Mouse (Mus musculus) MEL (cell line): ENCODE results near the gene Gm20388. TPM values are rescaled to one million over a fixed set of nuclear protein-coding genes. Genes with fewer than 3 reads are reported as not detected.

ENCODE experiments used
- DNase-seq: peaks from one replicate; pipeline ENCODE4 v3.0.0; 2011; ENCODE audit warnings: low read depth, low spot score
- H3K27ac ChIP-seq: 2 replicates; pipeline ENCODE4 v1.5.1; 2012; ENCODE audit warnings: low read depth, mild to moderate bottlenecking, control low read depth, low read length, moderate library complexity; ENCODE audit not compliant: control insufficient read depth
- H3K27me3 ChIP-seq, 2 experiments: fragments of 150-350 bp in 1 of 2; sonication (generic) in 1 of 2; 2 replicates each; pipeline ENCODE4 v1.6.1; 2012; ENCODE audit warnings: low read length in 2 of 2, mild to moderate bottlenecking in 2 of 2, improper control_type of control experiment in 1 of 2, moderate library complexity in 1 of 2; ENCODE audit not compliant: insufficient read depth in 2 of 2, control insufficient read depth in 1 of 2
- H3K36me3 ChIP-seq, 2 experiments: 2 replicates each; pipeline ENCODE4 v1.6.1; 2012 to 2014; ENCODE audit warnings: low read length in 2 of 2, improper control_type of control experiment in 1 of 2, inconsistent platforms in 1 of 2, mild to moderate bottlenecking in 1 of 2; ENCODE audit not compliant: insufficient read depth in 2 of 2, control insufficient read depth in 1 of 2
- H3K4me1 ChIP-seq, 2 experiments: fragments of 150-350 bp in 1 of 2; sonication (generic) in 1 of 2; 2 replicates each; pipeline ENCODE4 v1.6.1; 2012; ENCODE audit warnings: low read length in 2 of 2, improper control_type of control experiment in 1 of 2, mild to moderate bottlenecking in 1 of 2; ENCODE audit not compliant: insufficient read depth in 2 of 2, control insufficient read depth in 1 of 2
- H3K4me3 ChIP-seq, 2 experiments: fragments of 150-350 bp in 1 of 2; sonication (generic) in 1 of 2; 2 replicates each; pipeline ENCODE4 v1.5.1; 2012; ENCODE audit warnings: low read depth in 2 of 2, low read length in 2 of 2, mild to moderate bottlenecking in 2 of 2, moderate library complexity in 2 of 2, control low read depth in 1 of 2, improper control_type of control experiment in 1 of 2; ENCODE audit not compliant: control insufficient read depth in 1 of 2, insufficient read depth in 1 of 2
- H3K79me2 ChIP-seq: 2 replicates; pipeline ENCODE4 v1.6.1; 2012; ENCODE audit warnings: mild to moderate bottlenecking, low read length, moderate library complexity; ENCODE audit not compliant: control insufficient read depth, poor library complexity, insufficient read depth
- H3K9ac ChIP-seq: 2 replicates; pipeline ENCODE4 v1.6.1; 2012; ENCODE audit warnings: low read depth, mild to moderate bottlenecking, control low read depth, low read length, moderate library complexity; ENCODE audit not compliant: control insufficient read depth, poor library complexity, severe bottlenecking
- H3K9me3 ChIP-seq: fragments of 150-350 bp; sonication (generic); replicated peaks from 2 replicates; pipeline ENCODE4 v1.6.1; 2012; ENCODE audit warnings: mild to moderate bottlenecking, low read length, improper control_type of control experiment, moderate library complexity; ENCODE audit not compliant: insufficient read depth
- CHD1 ChIP-seq: IDR thresholded peaks from 2 replicates; pipeline ENCODE4 v1.6.1; 2012; ENCODE audit warnings: low read depth, mild to moderate bottlenecking, inconsistent platforms, low read length, improper control_type of control experiment
- EP300 ChIP-seq, 2 experiments: IDR thresholded peaks; 2 replicates each; pipeline ENCODE4 v1.6.1; 2011; ENCODE audit warnings: improper control_type of control experiment in 2 of 2, low read length in 2 of 2, low read depth in 1 of 2, mild to moderate bottlenecking in 1 of 2
- GABPA ChIP-seq: IDR thresholded peaks from 2 replicates; pipeline ENCODE4 v1.6.1; 2012; ENCODE audit warnings: low read depth, mild to moderate bottlenecking, inconsistent platforms, low read length, improper control_type of control experiment, moderate library complexity
- JUND ChIP-seq: IDR thresholded peaks from 2 replicates; pipeline ENCODE4 v1.6.1; 2011; ENCODE audit warnings: low read depth, mild to moderate bottlenecking, improper control_type of control experiment, low read length
- MEF2A ChIP-seq: IDR thresholded peaks from 2 replicates; pipeline ENCODE4 v1.6.1; 2014; ENCODE audit warnings: low read depth, mild to moderate bottlenecking, inconsistent platforms, low read length, improper control_type of control experiment; ENCODE audit not compliant: poor library complexity, insufficient replicate concordance, severe bottlenecking; ENCODE audit errors: extremely low read depth
- MXI1 ChIP-seq: IDR thresholded peaks from 2 replicates; pipeline ENCODE4 v1.6.1; 2011; ENCODE audit warnings: mild to moderate bottlenecking, low read depth, low read length, improper control_type of control experiment
- NRF1 ChIP-seq: IDR thresholded peaks from 2 replicates; pipeline ENCODE4 v1.6.1; 2014; ENCODE audit warnings: low read depth, mild to moderate bottlenecking, inconsistent platforms, low read length, improper control_type of control experiment, moderate library complexity; ENCODE audit not compliant: poor library complexity, insufficient read depth, severe bottlenecking
- TAL1 ChIP-seq: IDR thresholded peaks from 2 replicates; pipeline ENCODE4 v1.6.1; 2012; ENCODE audit warnings: mild to moderate bottlenecking, inconsistent platforms, low read length, moderate library complexity, mixed read lengths
- TCF12 ChIP-seq: IDR thresholded peaks from 2 replicates; pipeline ENCODE4 v1.6.1; 2014; ENCODE audit warnings: low read depth, mild to moderate bottlenecking, inconsistent platforms, low read length, improper control_type of control experiment, moderate library complexity
- USF1 ChIP-seq: IDR thresholded peaks from 2 replicates; pipeline ENCODE4 v1.6.1; 2014; ENCODE audit warnings: low read depth, mild to moderate bottlenecking, inconsistent platforms, low read length, improper control_type of control experiment, moderate library complexity
- USF2 ChIP-seq, 2 experiments: IDR thresholded peaks; 2 replicates each; pipeline ENCODE4 v1.6.1; 2011 to 2012; ENCODE audit warnings: improper control_type of control experiment in 2 of 2, low read length in 2 of 2, borderline replicate concordance in 1 of 2, inconsistent platforms in 1 of 2, low read depth in 1 of 2, mild to moderate bottlenecking in 1 of 2; ENCODE audit not compliant: insufficient read depth in 1 of 2
- ZC3H11A ChIP-seq: IDR thresholded peaks from 2 replicates; pipeline ENCODE4 v1.6.1; 2012; ENCODE audit warnings: low read depth, mild to moderate bottlenecking, inconsistent platforms, low read length, improper control_type of control experiment
- polyA plus RNA-seq, 2 experiments: library from polyadenylated mRNA; stranded (reverse) in 1 of 2; unstranded in 1 of 2; fragments of >175 nt in 1 of 2; fragments of >200 nt in 1 of 2; gene quantifications; 2 replicates each; pipeline versions ENCODE4 v1.2.1 to v1.2.4; 2012; ENCODE audit warnings: low replicate concordance in 2 of 2, low read depth in 1 of 2; ENCODE audit not compliant: insufficient read length in 2 of 2, insufficient read depth in 1 of 2, missing spikeins in 1 of 2
- total RNA-seq: library from RNA; depleted of rRNA; stranded (reverse); fragments of 300-350 nt; gene quantifications from 2 replicates; pipeline ENCODE4 v1.2.3, GENCODE M21; 2012

Gene Gm20388
- total and polyA plus RNA-seq, 3 experiments = 11.1 to 17.8 TPM; not detected in 1

GRCm38 (mm10) chr8:120940287-120940686, 1029.6 kb downstream of the Gm20388 start:
- H3K79me2 ChIP-seq = no peaks in the 10 kb centered on the region
- TF ChIP-seq NRF1 (no peak), JUND (no peak), MEF2A (no peak), TAL1 (no peak)
- H3K9ac ChIP-seq = no peak overlapping the region
- H3K4me3 ChIP-seq = no peak overlapping the region
- no peaks in the 10 kb centered on the region for H3K27me3 ChIP-seq
- no peaks in the 10 kb centered on the region for H3K4me1 ChIP-seq
- DNase-seq = no peak
- no peak overlapping the region for H3K27ac ChIP-seq
- no peaks in the 10 kb centered on the region for H3K36me3 ChIP-seq
- no peaks in the 10 kb centered on the region for H3K9me3 ChIP-seq

- Histone ChIP-seq H3K79me2 (no peaks in the 10 kb centered on the region), H3K9ac (no peak overlapping the region), H3K4me3 (no peak overlapping the region), H3K27ac (no peak overlapping the region), H3K36me3 (no peaks in the 10 kb centered on the region), H3K4me1 (no peaks in the 10 kb centered on the region), H3K9me3 (no peaks in the 10 kb centered on the region), H3K27me3 (no peaks in the 10 kb centered on the region)
- TF ChIP-seq TCF12 = no peak
- no peak for TF ChIP-seq CHD1
- no peak for DNase-seq
Measured at GRCm38 (mm10) chr8:120947240-120947639, 1036.6 kb downstream of the Gm20388 start.

GRCm38 (mm10) chr8:120948050-120948595, 1037.5 kb downstream of the Gm20388 start:
- Histone ChIP-seq H3K9me3 (no peaks in the 10 kb centered on the region), H3K27ac (no peak overlapping the region), H3K9ac (no peak overlapping the region), H3K27me3 (no peaks in the 10 kb centered on the region), H3K36me3 (no peaks in the 10 kb centered on the region), H3K4me1 (no peaks in the 10 kb centered on the region), H3K79me2 (no peaks in the 10 kb centered on the region), H3K4me3 (no peak overlapping the region)
- no peak for DNase-seq
- TF ChIP-seq GABPA (no peak), EP300 (IDR thresholded peaks at IDR 0.05; ENCODE audit: low read depth in 1 of 2, low read length in 2 of 2) (no peak), MXI1 (no peak), USF1 (no peak), USF2 (IDR thresholded peaks at IDR 0.05; ENCODE audit: borderline replicate concordance in 1 of 2, insufficient read depth in 1 of 2, low read depth in 1 of 2, low read length in 2 of 2) (no peak), ZC3H11A (no peak)
